Mouse (Mus musculus) intestine, embryonic 15.5 days (tissue): ENCODE results near the gene Usp37. TPM values are rescaled to one million over a fixed set of nuclear protein-coding genes. Genes with fewer than 3 reads are reported as not detected.

Source experiments
- ATAC-seq: fragments of 200-750 bp; cut with Nextera tagmentation; 2 replicates; pipeline ENCODE4 v1.8.0; 2017; ENCODE audit warnings: moderate TSS enrichment, moderate library complexity
- H3K27ac ChIP-seq: fragments of 300-500 bp; sonication (generic); 2 replicates; pipeline ENCODE4 v1.5.1; 2015; ENCODE audit warnings: mild to moderate bottlenecking, inconsistent platforms
- H3K27me3 ChIP-seq: fragments of 300-500 bp; sonication (generic); replicated peaks from 2 replicates; pipeline ENCODE4 v1.6.1; 2015; ENCODE audit warnings: inconsistent platforms
- H3K36me3 ChIP-seq: fragments of 300-500 bp; sonication (generic); 2 replicates; pipeline ENCODE4 v1.6.1; 2015; ENCODE audit warnings: inconsistent platforms
- H3K4me1 ChIP-seq: fragments of 300-500 bp; sonication (generic); replicated peaks from 2 replicates; pipeline ENCODE4 v1.6.1; 2015; ENCODE audit warnings: inconsistent platforms
- H3K4me2 ChIP-seq: fragments of 300-500 bp; sonication (generic); replicated peaks from 2 replicates; pipeline ENCODE4 v1.6.1; 2015; ENCODE audit warnings: mild to moderate bottlenecking, inconsistent platforms
- H3K4me3 ChIP-seq: fragments of 300-500 bp; sonication (generic); replicated peaks from 2 replicates; pipeline ENCODE4 v1.5.1; 2015; ENCODE audit warnings: inconsistent platforms
- H3K9ac ChIP-seq: fragments of 300-500 bp; sonication (generic); 2 replicates; pipeline ENCODE4 v1.6.1; 2015; ENCODE audit warnings: inconsistent platforms
- H3K9me3 ChIP-seq: fragments of 300-500 bp; sonication (generic); 2 replicates; pipeline ENCODE4 v1.6.1; 2016; ENCODE audit warnings: inconsistent platforms
- WGBS: fragments of 180-500 bp; shearing (Covaris S2); methylation state at CpG from one replicate; pipeline ENCODE4 v1.1.7; 2015; 5-methylcytosine and 5-hydroxymethylcytosine counted together
- polyA plus RNA-seq: library from polyadenylated mRNA; unstranded; fragments of >200 nt; fragmentation: Nextera tagmentation; extraction: Ambion mirVana; gene quantifications from 2 replicates; pipeline ENCODE4 v1.2.1, GENCODE M21; 2015

The Usp37 gene
- polyA plus RNA-seq, 1 experiment from 2014 or later: 26.0 TPM

DNA sequence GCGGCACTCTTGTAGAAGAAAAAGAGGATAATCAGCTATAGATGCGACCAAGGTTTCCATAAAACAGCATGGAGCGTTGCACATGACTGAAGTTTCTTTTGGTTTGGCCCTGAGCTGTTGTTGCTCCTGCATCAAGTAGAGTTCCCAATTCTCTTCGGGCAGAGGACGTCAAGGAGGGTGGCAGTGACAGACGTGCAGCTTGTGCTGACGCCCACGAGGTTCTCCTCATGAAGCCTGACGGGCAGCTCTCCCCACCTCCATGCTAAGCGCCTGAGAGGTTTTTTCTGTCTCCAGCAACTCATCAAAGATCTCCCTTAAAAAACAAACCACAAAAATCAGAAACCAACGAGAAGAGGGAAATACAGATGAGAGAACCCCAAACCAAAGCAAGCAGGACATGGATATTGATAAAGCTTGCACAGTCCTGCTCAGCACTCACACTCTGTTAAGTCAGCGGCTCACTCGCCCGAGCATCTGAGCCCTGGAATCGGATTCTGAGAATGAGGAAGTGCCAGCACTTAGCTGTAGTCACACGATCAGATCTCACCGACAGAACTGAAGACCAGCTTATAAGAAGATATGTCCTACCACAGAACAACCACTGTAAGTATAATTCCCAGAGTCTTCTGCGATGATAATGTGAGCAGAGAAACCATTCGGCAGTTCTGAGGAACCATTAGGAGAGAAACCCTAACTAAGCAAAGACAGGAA is 104.8 kb downstream of the Usp37 start:
- WGBS: 88% methylated on average over 19 of the region's 19 CpGs
- no peaks in the 10 kb centered on the region for H3K9me3 ChIP-seq
- no peak overlapping the region for H3K4me3 ChIP-seq
- H3K27me3 ChIP-seq: no peaks in the 10 kb centered on the region
- no peak for ATAC-seq
- no peak overlapping the region for H3K4me2 ChIP-seq
- no peak overlapping the region for H3K27ac ChIP-seq
- H3K4me1 ChIP-seq: no peaks in the 10 kb centered on the region
- no peak overlapping the region for H3K9ac ChIP-seq
- peaks cover 11% of the 10 kb centered on the region for H3K36me3 ChIP-seq

DNA sequence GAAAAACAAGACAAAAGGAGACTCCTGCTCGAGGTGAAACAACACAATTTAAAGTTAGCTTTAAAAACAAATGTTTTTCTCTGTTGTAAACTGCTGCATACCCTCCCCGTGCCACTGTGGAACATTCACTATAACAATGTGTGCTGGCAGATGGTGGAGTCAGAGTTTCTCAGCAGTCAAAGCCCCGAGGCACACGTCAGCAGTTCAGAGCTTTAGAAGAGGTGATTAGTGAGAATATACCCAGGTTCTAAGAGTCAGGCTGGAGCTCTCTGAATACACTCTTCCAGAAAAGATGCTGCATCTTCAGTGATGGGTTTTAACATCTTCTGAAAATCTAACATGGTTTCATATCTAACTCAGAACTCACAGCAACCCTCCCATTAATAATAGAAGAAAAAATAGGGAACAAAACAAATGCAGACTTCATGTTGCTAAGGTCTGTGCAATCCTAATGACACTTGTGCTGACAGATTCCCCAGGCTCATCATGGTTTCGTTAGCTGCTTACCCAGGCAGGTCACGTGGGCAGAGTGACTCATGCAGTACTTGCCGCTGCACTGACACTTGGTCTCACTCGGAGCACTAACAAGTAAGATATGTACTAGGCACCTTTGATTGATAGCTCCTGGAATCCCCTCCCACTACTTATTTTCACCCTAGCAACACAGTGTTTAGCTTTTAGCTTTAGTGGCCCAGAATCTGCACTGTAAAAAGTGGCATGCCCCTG is 106.2 kb downstream of the Usp37 start:
- Histone ChIP-seq H3K9ac (no peak overlapping the region), H3K4me2 (no peak overlapping the region), H3K36me3 (peaks cover 16% of the 10 kb centered on the region), H3K4me3 (no peak overlapping the region), H3K27me3 (no peaks in the 10 kb centered on the region), H3K9me3 (no peaks in the 10 kb centered on the region), H3K27ac (no peak overlapping the region), H3K4me1 (no peaks in the 10 kb centered on the region)
- WGBS: 65% methylated on average over 8 of the region's 8 CpGs
- ATAC-seq: peak; percentile 64

DNA sequence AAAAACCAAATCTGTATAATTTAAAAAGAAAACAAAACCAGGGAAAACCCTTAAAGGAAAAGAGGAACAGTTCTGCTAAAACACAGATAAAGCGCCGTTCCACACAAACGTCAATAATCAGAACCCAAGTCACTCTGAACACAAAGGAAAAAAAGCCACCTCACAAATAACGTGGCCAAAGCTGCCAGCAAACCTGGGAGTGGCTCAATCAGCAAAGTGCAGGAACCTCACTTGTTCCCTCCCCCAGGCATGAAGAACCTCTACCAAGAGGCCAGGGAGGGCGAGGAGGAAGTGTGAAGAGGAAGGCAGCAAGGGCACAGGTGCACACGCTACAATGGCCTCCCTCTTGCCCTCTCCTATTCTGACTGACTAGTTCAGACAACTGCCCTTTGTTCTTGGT is 108.5 kb downstream of the Usp37 start:
- Histone ChIP-seq H3K9me3 (no peaks in the 10 kb centered on the region), H3K27me3 (no peaks in the 10 kb centered on the region), H3K27ac (0 out of 2 replicates have a peak overlapping the region, but pooled peaks have one; percentile 0), H3K9ac (no peak overlapping the region), H3K4me2 (no peak overlapping the region), H3K4me3 (no peak overlapping the region), H3K36me3 (peaks cover 14% of the 10 kb centered on the region; the same call in 1 of the 2 replicates), H3K4me1 (peaks cover 4% of the 10 kb centered on the region)
- peak; percentile 68 for ATAC-seq
- WGBS: 68% methylated on average over 6 of the region's 6 CpGs

DNA sequence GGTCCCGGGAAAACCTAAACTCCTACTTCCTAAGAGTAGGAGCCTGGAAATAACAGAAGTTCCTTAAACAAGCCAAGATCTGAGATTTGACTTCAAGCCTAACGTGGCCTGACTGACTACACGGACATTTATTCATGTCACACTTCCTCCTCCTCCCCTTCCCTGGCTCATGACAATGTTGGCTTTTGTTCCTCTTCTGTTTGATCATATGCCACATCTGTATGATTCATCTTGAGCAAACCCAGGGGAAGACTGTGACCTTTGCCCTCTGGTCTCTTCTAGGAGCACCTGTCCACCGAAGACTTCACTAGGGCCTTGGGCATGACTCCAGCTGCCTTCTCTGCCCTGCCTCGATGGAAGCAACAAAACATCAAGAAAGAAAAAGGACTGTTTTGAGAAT is 109.5 kb downstream of the Usp37 start:
- peak; percentile 55 for ATAC-seq
- Histone ChIP-seq H3K27me3 (no peaks in the 10 kb centered on the region), H3K4me3 (no peak overlapping the region), H3K4me2 (no peak overlapping the region), H3K27ac (peak overlapping the region; percentile 24), H3K36me3 (peaks cover 11% of the 10 kb centered on the region; the same call in 1 of the 2 replicates), H3K9ac (no peak overlapping the region), H3K9me3 (no peaks in the 10 kb centered on the region), H3K4me1 (peaks cover 4% of the 10 kb centered on the region)
- 33% methylated on average over 5 of the region's 5 CpGs for WGBS

DNA sequence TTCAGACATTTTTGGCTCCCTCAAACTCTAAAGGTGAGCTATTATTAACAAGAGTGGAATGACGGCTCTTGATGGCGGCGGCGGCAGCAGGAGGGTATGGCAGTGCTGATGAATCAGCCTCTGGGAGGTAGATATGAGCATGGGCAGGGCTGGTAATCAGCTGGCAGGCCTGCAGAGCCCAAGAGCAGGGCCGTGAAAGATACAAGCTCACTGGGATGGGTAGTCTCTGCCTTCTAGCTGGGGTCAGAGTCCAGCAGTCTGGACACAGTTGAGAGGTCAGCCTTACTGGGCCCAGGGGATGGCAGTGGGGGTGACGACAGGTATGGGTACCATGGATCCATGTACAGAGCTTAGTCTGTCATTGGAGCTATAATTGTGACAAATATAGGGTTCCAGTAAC is 110.9 kb downstream of the Usp37 start:
- H3K27me3 ChIP-seq: no peaks in the 10 kb centered on the region
- no peak overlapping the region for H3K4me3 ChIP-seq
- peak; percentile 26; the same call in 1 of the 2 replicates for ATAC-seq
- 71% methylated on average over 6 of the region's 6 CpGs for WGBS
- H3K4me1 ChIP-seq: peaks cover 4% of the 10 kb centered on the region
- H3K27ac ChIP-seq: peak overlapping the region; percentile 24; the same call in 1 of the 2 replicates
- no peaks in the 10 kb centered on the region for H3K9me3 ChIP-seq
- no peak overlapping the region for H3K4me2 ChIP-seq
- no peak overlapping the region for H3K9ac ChIP-seq
- H3K36me3 ChIP-seq: peaks cover 10% of the 10 kb centered on the region; the same call in 1 of the 2 replicates

DNA sequence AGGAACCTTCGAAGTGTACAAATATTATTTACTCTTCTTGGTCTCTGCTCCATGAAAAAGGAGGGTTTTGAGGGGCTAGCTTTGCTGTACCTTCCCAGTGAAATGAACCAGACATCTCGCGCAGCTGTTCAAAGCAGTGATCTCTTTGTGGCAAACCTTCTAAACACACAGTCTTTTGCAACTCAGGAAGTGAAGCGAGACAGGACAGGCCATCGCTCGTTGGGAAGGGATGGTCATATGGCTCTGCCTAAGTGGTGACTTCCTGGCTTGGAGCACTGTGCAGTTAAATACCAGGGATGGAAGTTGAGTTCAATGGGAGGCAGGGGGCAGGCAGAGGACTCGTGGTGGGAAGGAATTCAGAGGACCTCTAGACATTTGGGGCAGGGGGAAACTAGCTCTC is 118.2 kb downstream of the Usp37 start:
- Histone ChIP-seq H3K9ac (no peak overlapping the region), H3K4me3 (no peak overlapping the region), H3K4me1 (no peaks in the 10 kb centered on the region; the same call in 1 of the 2 replicates), H3K27me3 (no peaks in the 10 kb centered on the region), H3K4me2 (no peak overlapping the region), H3K36me3 (no peaks in the 10 kb centered on the region), H3K27ac (peak overlapping the region; percentile 4; the same call in 1 of the 2 replicates), H3K9me3 (no peaks in the 10 kb centered on the region)
- ATAC-seq: no peak; the same call in 1 of the 2 replicates
- WGBS: 44% methylated on average over 7 of the region's 7 CpGs

DNA sequence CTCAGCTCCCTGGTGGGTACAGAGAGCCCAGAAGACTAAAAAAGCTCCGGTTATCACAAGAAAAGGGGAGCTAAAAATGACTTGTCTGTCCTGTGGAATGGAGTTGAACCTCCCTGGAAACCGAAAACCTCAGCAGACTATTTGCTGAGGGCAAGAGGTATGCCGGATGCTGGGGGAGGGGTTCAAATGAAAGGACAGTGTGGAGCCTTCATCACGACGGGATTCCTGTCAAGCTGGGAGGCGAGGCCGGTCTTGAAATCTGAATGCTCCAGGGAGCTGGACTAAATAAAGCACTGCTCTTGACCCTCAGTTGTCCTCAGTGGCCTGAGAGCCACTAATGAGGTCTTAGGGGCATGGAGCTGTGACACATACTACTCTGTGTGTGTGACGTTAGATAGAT is 120.9 kb downstream of the Usp37 start:
- Histone ChIP-seq H3K4me2 (no peak overlapping the region), H3K4me1 (peaks cover 4% of the 10 kb centered on the region; the same call in 1 of the 2 replicates), H3K27me3 (no peaks in the 10 kb centered on the region), H3K36me3 (no peaks in the 10 kb centered on the region), H3K4me3 (no peak overlapping the region), H3K9me3 (no peaks in the 10 kb centered on the region), H3K9ac (no peak overlapping the region), H3K27ac (no peak overlapping the region)
- ATAC-seq: no peak
- WGBS: 49% methylated on average over 8 of the region's 8 CpGs

DNA sequence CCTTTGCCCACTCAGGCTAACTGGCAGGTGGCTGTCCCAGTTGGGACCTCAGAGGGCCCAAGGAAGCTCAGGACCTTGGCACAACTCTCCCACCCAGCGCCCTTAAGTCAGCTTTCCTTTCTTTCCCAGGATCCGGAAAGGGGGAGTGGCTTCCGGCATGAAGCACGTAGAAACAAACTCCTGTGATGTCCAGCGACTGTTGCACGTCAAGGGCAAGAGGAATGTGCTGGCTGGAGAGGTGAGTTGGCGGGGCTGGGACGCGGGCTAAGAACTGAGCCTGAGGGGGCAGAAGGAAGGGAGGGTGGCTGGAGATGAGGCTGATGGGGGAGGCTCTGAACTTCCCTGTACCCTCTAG is 124.7 kb downstream of the Usp37 start:
- no peaks in the 10 kb centered on the region for H3K27me3 ChIP-seq
- H3K4me3 ChIP-seq: no peak overlapping the region
- no peaks in the 10 kb centered on the region for H3K9me3 ChIP-seq
- WGBS: 61% methylated on average over 9 of the region's 9 CpGs
- no peak for ATAC-seq
- no peak overlapping the region for H3K4me2 ChIP-seq
- no peak overlapping the region for H3K27ac ChIP-seq
- no peaks in the 10 kb centered on the region for H3K36me3 ChIP-seq
- no peak overlapping the region for H3K9ac ChIP-seq
- peaks cover 4% of the 10 kb centered on the region; the same call in 1 of the 2 replicates for H3K4me1 ChIP-seq

DNA sequence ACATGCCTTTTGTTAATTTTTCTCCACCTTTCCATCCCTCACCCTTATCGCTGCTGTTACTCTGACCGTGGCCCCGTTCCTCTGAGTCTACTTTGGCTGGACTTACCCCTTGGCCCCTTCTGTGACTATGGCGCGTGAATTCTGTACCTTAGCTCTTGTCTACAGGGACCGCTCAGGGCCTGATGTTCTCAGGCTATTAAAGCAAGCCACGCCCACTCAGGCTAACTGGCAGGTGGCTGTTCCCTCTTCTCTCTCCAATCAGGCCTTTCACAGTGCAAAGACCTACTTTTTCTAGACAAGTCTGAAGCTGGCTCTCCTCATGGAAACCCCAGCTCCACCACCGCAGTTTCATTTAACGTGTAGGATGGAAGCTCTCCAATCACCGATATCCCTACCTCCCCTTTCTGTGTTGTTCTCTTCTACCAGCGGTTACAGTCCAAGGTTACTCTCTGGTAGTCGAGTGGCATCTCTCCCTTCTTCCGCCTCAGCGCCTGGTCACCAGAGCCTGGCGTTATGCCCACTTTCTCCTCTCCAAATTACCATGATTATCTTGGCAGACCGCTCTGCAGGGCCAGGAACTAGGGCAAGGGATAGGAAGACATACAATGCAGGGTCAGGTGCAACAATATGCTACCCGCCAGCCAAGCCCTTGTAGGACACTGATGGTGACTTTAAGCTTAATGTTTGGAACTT is 125.2 kb downstream of the Usp37 start:
- Histone ChIP-seq H3K27ac (no peak overlapping the region), H3K9ac (no peak overlapping the region), H3K36me3 (no peaks in the 10 kb centered on the region), H3K4me2 (no peak overlapping the region), H3K4me1 (peaks cover 4% of the 10 kb centered on the region; the same call in 1 of the 2 replicates), H3K27me3 (no peaks in the 10 kb centered on the region), H3K9me3 (no peaks in the 10 kb centered on the region), H3K4me3 (no peak overlapping the region)
- ATAC-seq: peak; percentile 60
- WGBS: 74% methylated on average over 17 of the region's 17 CpGs

DNA sequence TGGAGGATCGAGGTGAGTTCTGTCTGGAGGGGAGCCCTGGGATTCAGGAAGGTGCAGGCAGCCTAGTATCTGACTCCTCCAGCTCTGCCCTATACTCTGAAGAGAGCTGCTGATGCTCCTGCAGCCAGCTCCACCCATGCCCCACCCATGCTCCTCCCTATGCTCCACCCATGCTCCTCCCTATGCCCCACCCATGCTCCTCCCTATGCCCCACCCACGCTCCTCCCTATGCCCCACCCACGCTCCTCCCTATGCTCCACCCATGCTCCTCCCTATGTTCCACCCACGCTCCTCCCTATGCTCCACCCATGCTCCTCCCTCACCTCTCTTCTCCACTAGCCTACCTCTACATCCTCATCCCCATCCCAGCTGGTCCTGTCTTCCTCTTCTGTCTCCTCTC is 128.9 kb downstream of the Usp37 start:
- H3K4me2 ChIP-seq: no peak overlapping the region
- no peaks in the 10 kb centered on the region for H3K9me3 ChIP-seq
- H3K36me3 ChIP-seq: no peaks in the 10 kb centered on the region
- H3K4me3 ChIP-seq: no peak overlapping the region
- H3K4me1 ChIP-seq: peaks cover 10% of the 10 kb centered on the region; the same call in 1 of the 2 replicates
- ATAC-seq: peak; percentile 72
- no peak overlapping the region for H3K27ac ChIP-seq
- WGBS: 54% methylated on average over 4 of the region's 4 CpGs
- no peaks in the 10 kb centered on the region for H3K27me3 ChIP-seq
- H3K9ac ChIP-seq: no peak overlapping the region

DNA sequence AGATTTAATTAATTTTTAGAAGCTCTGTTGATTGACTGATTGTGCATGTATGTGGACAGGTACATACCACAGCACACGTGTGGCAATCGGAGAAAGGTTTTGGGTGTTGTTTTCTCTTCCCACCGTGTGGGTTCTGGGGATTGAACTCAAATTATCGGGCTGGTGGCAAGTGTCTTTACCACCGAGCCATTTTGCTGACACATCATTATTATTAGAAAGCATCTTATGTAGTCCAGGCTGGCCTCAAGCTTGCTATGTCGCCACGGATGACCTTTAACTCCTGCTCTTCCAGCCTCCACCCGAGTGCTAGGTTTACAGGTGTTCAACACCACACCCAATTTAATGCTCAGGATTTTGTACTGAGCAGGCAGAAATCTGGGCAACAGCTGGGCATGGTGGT is 131.4 kb downstream of the Usp37 start:
- 74% methylated on average over 8 of the region's 8 CpGs for WGBS
- no peaks in the 10 kb centered on the region for H3K36me3 ChIP-seq
- no peak for ATAC-seq
- H3K27ac ChIP-seq: no peak overlapping the region
- peaks cover 6% of the 10 kb centered on the region; the same call in 1 of the 2 replicates for H3K4me1 ChIP-seq
- no peaks in the 10 kb centered on the region for H3K9me3 ChIP-seq
- H3K4me2 ChIP-seq: peak overlapping the region; percentile 54
- no peak overlapping the region for H3K9ac ChIP-seq
- no peaks in the 10 kb centered on the region for H3K27me3 ChIP-seq
- no peak overlapping the region for H3K4me3 ChIP-seq

DNA sequence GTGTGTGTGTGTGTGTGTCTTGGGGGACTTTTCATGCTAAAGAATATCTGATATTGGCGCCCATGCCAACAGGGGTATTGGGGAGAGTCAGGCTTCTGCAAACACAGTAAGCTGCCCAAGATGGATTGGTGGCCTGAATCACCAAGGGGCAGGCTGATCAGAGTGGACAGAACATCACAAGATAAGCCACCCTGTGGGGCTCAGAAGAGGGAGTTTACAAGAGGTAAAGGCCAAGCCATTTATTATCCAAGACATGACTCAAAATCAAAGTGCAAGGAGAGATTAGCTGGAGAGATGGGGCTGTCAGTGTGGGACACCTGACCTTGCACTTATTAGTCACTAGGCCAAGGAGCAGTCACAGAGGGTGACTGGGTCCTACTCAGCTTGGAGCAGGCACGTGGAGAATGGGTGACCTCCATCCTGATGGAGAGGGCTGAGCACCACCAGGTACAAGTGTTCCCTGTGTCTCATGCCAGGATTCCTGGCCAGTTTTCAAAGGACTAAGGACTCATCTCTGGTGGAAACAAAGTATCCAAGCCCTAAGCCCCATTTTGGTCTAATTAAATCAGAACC is 132.2 kb downstream of the Usp37 start:
- H3K4me2 ChIP-seq: peak overlapping the region; percentile 54

More for the DNA sequence above, 132.2 kb downstream of the Usp37 start:
- Histone ChIP-seq H3K27me3 (no peaks in the 10 kb centered on the region), H3K4me1 (peaks cover 6% of the 10 kb centered on the region; the same call in 1 of the 2 replicates), H3K36me3 (no peaks in the 10 kb centered on the region), H3K9me3 (no peaks in the 10 kb centered on the region), H3K4me3 (peak overlapping the region; percentile 37; the same call in 1 of the 2 replicates), H3K27ac (no peak overlapping the region), H3K9ac (no peak overlapping the region)
- ATAC-seq: no peak
- WGBS: 46% methylated on average over 2 of the region's 2 CpGs
